9 mouse cellular contexts compared by ENCODE assay signal in the genomic region with DNA sequence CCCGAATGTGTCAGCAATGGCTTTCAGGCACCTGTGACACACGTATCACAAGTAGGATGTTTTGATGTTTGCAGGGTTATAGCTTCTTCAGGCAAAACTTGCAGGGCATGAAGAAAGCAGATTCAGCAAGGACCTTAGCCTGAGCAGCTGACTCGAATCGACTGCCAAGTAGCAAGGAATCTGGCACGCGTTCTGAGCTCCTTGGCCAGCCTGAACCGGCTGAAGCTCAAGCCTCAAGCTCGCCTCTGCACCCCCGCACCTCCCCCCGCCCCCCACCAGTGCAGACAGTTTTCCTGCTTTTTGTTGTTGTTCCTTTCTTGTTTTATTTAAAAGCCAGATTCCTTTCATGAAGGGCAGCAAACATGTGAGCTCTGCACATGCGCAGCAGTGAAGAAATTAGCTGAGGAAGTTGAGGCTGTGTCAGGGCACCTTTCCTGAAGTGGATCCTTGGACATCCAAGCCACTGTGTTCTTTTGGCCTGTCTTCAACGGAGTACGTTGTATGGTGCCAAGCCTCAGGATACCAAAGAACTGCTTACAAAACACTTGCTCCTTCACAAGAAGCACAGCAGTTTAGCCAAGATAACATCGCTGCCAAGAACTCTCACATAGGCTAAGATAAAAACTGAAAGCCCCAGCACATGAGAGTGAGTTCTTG. TPM values are rescaled to one million over a fixed set of nuclear protein-coding genes. Genes with fewer than 3 reads are reported as not detected.
DNase-seq lines count a peak whose midpoint lies in the region; ATAC-seq and TF ChIP-seq lines count a peak whose summit lies in the region.
"Had no signal": no experiment of that assay in that cellular context is flagged by ENCODE, and none has a peak within 500 bp of the region (broad histone marks: within the 10 kb centered on the region; RNA-seq: fewer than 3 reads in every experiment).

No protein-coding gene starts in this region.

- H3K9ac ChIP-seq in hindbrain, postnatal 0 days (replicated peaks; ENCODE audit: low read length) = no peak overlapping the region

- H3K27me3 ChIP-seq in hindbrain, postnatal 0 days (ENCODE audit: insufficient read depth, low read length) = no peaks in the 10 kb centered on the region

- H3K27ac ChIP-seq in hindbrain, postnatal 0 days = peak overlapping the region; percentile 70
- peak overlapping the region; percentile 85 for H3K27ac ChIP-seq in olfactory bulb, adult 2 months (ENCODE audit: insufficient read depth, low read depth, low read length)
- H3K27ac ChIP-seq: macrophage had no signal

- peak; percentile 4 for DNase-seq in 3134 (ENCODE audit: extremely low read depth, insufficient read length, low spot score)
- DNase-seq in adrenal gland, postnatal 10 days = peak; percentile 79
- peak; percentile 55 to 61 for DNase-seq in frontal cortex, postnatal 10 days (ENCODE audit: low spot score in 2 of 2)
- DNase-seq in hindbrain, postnatal 0 days (ENCODE audit: low spot score) = peak; percentile 89
- peak; percentile 30 to 52 for DNase-seq in left cerebral cortex, adult 18-20 months (ENCODE audit: low spot score in 2 of 2)
- DNase-seq in yolk sac, embryonic 10.5 days (ENCODE audit: low spot score) = no peak

- no peak for TF ChIP-seq CTCF in hindbrain, postnatal 0 days (IDR thresholded peaks at IDR 0.05; ENCODE audit: low read depth)
- TF ChIP-seq CTCF in olfactory bulb, adult 2 months (IDR thresholded peaks at IDR 0.05; ENCODE audit: insufficient read depth, low read depth, low read length) = no peak

- H3K9me3 ChIP-seq in hindbrain, postnatal 0 days (ENCODE audit: low read length) = no peaks in the 10 kb centered on the region

- TF ChIP-seq POLR2A in olfactory bulb, adult 2 months (IDR thresholded peaks at IDR 0.05; ENCODE audit: insufficient read depth, low read depth, low read length) = no peak

- 36% methylated on average over 14 of the region's 14 CpGs for WGBS in hindbrain, postnatal 0 days
- WGBS in olfactory bulb, adult 2 months = 12% methylated on average over 14 of the region's 14 CpGs

- no peaks in the 10 kb centered on the region for H3K4me1 ChIP-seq in hindbrain, postnatal 0 days (ENCODE audit: insufficient read depth, low read length)
- H3K4me1 ChIP-seq in olfactory bulb, adult 2 months (ENCODE audit: control insufficient read depth, insufficient read depth, low read length) = peaks cover 2% of the 10 kb centered on the region; the same call in 1 of the 2 replicates

- ATAC-seq in hindbrain, postnatal 0 days = peak; percentile 98
- ATAC-seq in monocyte, adult 5-6 weeks (replicated peaks; ENCODE audit: insufficient number of reproducible peaks, low FRiP score, low TSS enrichment, poor library complexity, severe bottlenecking) = no peak

- peak overlapping the region; percentile 3 for H3K4me2 ChIP-seq in hindbrain, postnatal 0 days (ENCODE audit: low read depth, low read length)

- no peak overlapping the region for H3K4me3 ChIP-seq in hindbrain, postnatal 0 days (ENCODE audit: low read length)
- H3K4me3 ChIP-seq in olfactory bulb, adult 2 months (ENCODE audit: insufficient read depth, low read depth, low read length) = peak overlapping the region; percentile 4; the same call in 1 of the 2 replicates

- H3K36me3 ChIP-seq in hindbrain, postnatal 0 days (ENCODE audit: insufficient read depth, low read length) = no peaks in the 10 kb centered on the region

RNA-seq across cellular contexts. Expression of a gene that starts 46.3 kb away (rescaled TPM):
- total RNA-seq in adrenal gland, postnatal 10 days (2021) = under 1 TPM in 1 of 2 experiments, not detected in 1; 0.15 TPM
- 24.0 and 27.6 TPM in 2 replicates for total RNA-seq in hindbrain, postnatal 0 days (2014; rRNA removed)
- polyA plus RNA-seq in hindbrain, postnatal 0 days (2015; fragmentation: Nextera tagmentation; extraction: Ambion mirVana) = 10.5 and 10.8 TPM in 2 replicates
- total RNA-seq in left cerebral cortex, adult 18-20 months (2021) = 10 to 100 TPM; 26.8 to 34.5 TPM
- not detected in 2 replicates for polyA plus RNA-seq in olfactory bulb, adult 2 months (2012; ENCODE audit: insufficient read depth, insufficient read length, low replicate concordance, missing spikeins)
- not detected in 3 replicates for total RNA-seq in monocyte, adult 5-6 weeks (2017)

Comparison
In these comparisons a context has a peak if more than half of its experiments do, and no peak if none do; other contexts are left out.
1. RNA of a gene that starts 46.3 kb away (total RNA-seq): 26.8 to 34.5 TPM in left cerebral cortex, adult 18-20 months and 24.0 to 27.6 TPM in hindbrain, postnatal 0 days; 0.15 TPM in adrenal gland, postnatal 10 days and not detected in monocyte, adult 5-6 weeks; every median in the first group is over 10 times any median in the second.